Mouse (Mus musculus): Measurements from ENCODE around the gene Gm6337.
"Not testable (repeated sequence)": the region's sequence is repeated elsewhere in the genome, so short reads cannot be mapped to it uniquely, and the experiment has no call there.

The Gm6337 gene

DNA sequence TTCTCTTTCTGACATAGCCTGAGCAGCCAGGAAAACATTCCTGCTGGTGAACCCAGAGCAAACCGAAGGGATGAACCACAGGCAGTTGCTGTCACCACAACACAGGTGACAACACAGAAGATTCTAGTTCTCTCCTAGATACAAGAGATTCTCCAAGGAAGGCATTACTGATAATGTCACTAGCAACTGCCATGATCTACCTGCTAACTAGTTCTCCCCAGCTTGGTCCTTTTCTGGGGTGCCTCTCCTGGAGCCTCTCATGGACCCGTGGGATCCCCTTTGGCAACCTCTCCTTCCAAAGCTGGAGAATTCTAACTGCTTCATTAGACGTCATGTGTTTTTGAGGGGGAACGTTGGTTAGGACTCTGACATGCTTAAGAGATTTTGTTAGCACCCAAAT lies at the start of gene Gm6337:
Gene Gm6337 (minus strand): TSS at position 101 of the 400 bp plus-strand sequence.
- DNase-seq = not testable (repeated sequence)

DNA sequence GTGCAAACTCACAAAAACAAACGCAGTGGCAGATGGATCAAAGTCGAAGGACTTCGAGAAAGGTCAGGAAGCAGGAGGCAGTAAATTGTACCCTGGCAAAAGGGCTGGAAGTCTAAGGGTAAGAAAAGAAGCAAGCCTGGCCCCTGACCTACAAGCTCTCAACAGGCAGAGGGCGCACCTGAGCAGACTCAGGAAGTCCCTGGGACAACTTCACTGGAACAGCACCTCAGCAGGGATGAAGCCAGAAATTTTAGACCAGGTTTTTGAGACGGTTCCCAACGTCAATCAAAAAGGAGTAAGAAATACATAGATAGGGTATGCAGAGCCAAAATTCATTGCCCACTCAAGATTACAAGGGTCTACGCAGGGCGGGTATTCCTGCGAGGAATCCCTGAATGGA lies 49.4 kb upstream of the Gm6337 start:
- DNase-seq = not testable (repeated sequence)

DNA sequence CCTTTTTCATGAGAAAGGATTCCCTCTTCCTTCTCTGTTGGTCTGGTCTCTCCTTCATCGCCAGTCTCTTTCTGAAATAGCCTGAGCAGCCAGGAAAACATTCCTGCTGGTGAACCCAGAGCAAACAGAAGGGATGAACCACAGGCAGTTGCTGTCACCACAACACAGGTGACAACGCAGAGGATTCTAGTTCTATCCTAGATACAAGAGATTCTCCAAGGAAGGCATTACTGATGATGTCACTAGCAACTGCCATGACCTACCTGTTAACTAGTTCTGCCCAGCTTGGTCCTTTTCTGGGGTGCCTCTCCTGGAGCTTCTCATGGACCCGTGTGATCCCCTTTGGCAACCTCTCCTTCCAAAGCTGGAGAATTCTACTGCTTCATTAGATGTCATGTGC lies 35.8 kb upstream of the Gm6337 start, which contains the start of gene Gm8206:
Gene Gm8206 (minus strand): TSS at position 101 of the 400 bp plus-strand sequence.
- DNase-seq = not testable (repeated sequence)
